Mouse (Mus musculus) ES-Bruce4 (cell line): ENCODE measurements around the gene Ntn5. TPM values are rescaled to one million over a fixed set of nuclear protein-coding genes. Genes with fewer than 3 reads are reported as not detected.
A peak's percentile ranks its signal among the peaks of the same experiment; 100 is the strongest.

ENCODE experiments used
- H3K27ac ChIP-seq: 2 replicates; pipeline ENCODE4 v1.5.1; 2012; ENCODE audit warnings: low read length, inconsistent platforms; ENCODE audit not compliant: insufficient read depth
- H3K27me3 ChIP-seq: 2 replicates; pipeline ENCODE4 v1.6.1; 2012; ENCODE audit warnings: mild to moderate bottlenecking, low read length, inconsistent platforms; ENCODE audit not compliant: control insufficient read depth, poor library complexity, insufficient read depth, severe bottlenecking
- H3K36me3 ChIP-seq: 2 replicates; pipeline ENCODE4 v1.6.1; 2012; ENCODE audit warnings: inconsistent platforms, mild to moderate bottlenecking, low read length, moderate library complexity; ENCODE audit not compliant: control insufficient read depth, poor library complexity, insufficient read depth, severe bottlenecking
- H3K4me1 ChIP-seq: one replicate; pipeline ENCODE4 v1.8.1; 2011; ENCODE audit warnings: low read length; ENCODE audit not compliant: control insufficient read depth, insufficient read depth
- H3K4me3 ChIP-seq: 2 replicates; pipeline ENCODE4 v1.5.1; 2011; ENCODE audit warnings: low read depth, mild to moderate bottlenecking, low read length
- H3K9ac ChIP-seq: 2 replicates; pipeline ENCODE4 v1.6.1; 2012; ENCODE audit warnings: low read depth, mild to moderate bottlenecking, inconsistent platforms; ENCODE audit not compliant: poor library complexity, severe bottlenecking
- H3K9me3 ChIP-seq: replicated peaks from 2 replicates; pipeline ENCODE4 v1.6.1; 2012; ENCODE audit warnings: mild to moderate bottlenecking, low read length, inconsistent platforms; ENCODE audit not compliant: control insufficient read depth, poor library complexity, insufficient read depth, severe bottlenecking
- CTCF ChIP-seq: IDR thresholded peaks from one replicate; pipeline ENCODE4 v1.8.1; 2011; ENCODE audit warnings: low read depth, low read length
- EP300 ChIP-seq: IDR thresholded peaks from 2 replicates; pipeline ENCODE4 v1.6.1; 2011; ENCODE audit warnings: low read depth, low read length; ENCODE audit not compliant: insufficient read depth
- POLR2A ChIP-seq: IDR thresholded peaks from one replicate; pipeline ENCODE4 v1.8.1; 2011; ENCODE audit warnings: low read length; ENCODE audit not compliant: insufficient read depth
- polyA plus RNA-seq: library from polyadenylated mRNA; stranded (reverse); fragments of >200 nt; gene quantifications from 2 replicates; pipeline ENCODE4 v1.2.4, GENCODE M21; 2011; ENCODE audit warnings: low read depth; ENCODE audit not compliant: missing spikeins, insufficient read depth, insufficient read length

The Ntn5 gene
- polyA plus RNA-seq, 1 experiment: 0.51 TPM

GRCm38 (mm10) chr7:45682144-45683126 lies 1.4 kb upstream of the Ntn5 start:
- Histone ChIP-seq H3K9ac (peak overlapping the region; percentile 19), H3K4me3 (peak overlapping the region; percentile 48), H3K4me1 (no peaks in the 10 kb centered on the region), H3K9me3 (no peaks in the 10 kb centered on the region), H3K27me3 (no peaks in the 10 kb centered on the region), H3K27ac (0 out of 2 replicates have a peak overlapping the region, but pooled peaks have one; percentile 3), H3K36me3 (no peaks in the 10 kb centered on the region)
- TF ChIP-seq CTCF (peak; percentile 100), EP300 (peak; percentile 70; the same call in 1 of the 2 replicates), POLR2A (no peak)

DNA sequence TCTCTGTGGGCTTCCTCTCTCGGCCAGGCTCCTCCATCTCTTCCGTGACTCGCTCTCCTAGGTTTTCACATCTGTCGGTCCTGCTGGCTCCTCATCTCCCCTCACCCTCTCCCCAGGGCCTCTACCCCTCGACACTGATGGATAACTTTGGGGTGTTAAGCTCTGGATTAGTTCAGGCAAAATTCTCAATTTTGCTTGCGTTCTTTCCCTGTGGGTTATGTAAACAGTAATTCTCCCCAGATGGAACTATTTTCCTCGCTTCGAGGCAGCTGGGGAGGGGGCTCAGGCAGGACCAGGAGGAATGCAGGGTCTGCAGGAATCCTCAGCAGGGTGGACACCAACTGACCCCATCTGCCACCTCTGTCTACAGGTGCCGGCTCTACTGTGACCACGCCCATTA lies 2.0 kb downstream of the Ntn5 start:
- Histone ChIP-seq H3K9ac (no peak overlapping the region), H3K27ac (no peak overlapping the region), H3K9me3 (no peaks in the 10 kb centered on the region), H3K36me3 (no peaks in the 10 kb centered on the region), H3K27me3 (no peaks in the 10 kb centered on the region), H3K4me3 (no peak overlapping the region), H3K4me1 (no peaks in the 10 kb centered on the region)
- no peak for TF ChIP-seq POLR2A
- no peak for TF ChIP-seq EP300
- no peak for TF ChIP-seq CTCF

- no peak overlapping the region for H3K27ac ChIP-seq
- no peaks in the 10 kb centered on the region for H3K4me1 ChIP-seq
- H3K9ac ChIP-seq: no peak overlapping the region
Observed at GRCm38 (mm10) chr7:45686841-45687240, 3.0 kb downstream of the Ntn5 start.

GRCm38 (mm10) chr7:45689099-45689498 lies 5.3 kb downstream of the Ntn5 start:
- H3K9ac ChIP-seq: no peak overlapping the region
- H3K36me3 ChIP-seq: no peaks in the 10 kb centered on the region
- peaks cover 4% of the 10 kb centered on the region for H3K4me1 ChIP-seq
- H3K4me3 ChIP-seq: no peak overlapping the region
- H3K27me3 ChIP-seq: no peaks in the 10 kb centered on the region
- no peak for TF ChIP-seq EP300
- TF ChIP-seq POLR2A: no peak
- H3K27ac ChIP-seq: no peak overlapping the region
- H3K9me3 ChIP-seq: no peaks in the 10 kb centered on the region

More at GRCm38 (mm10) chr7:45686841-45687240, 3.0 kb downstream of the Ntn5 start:
- Histone ChIP-seq H3K27me3 (no peaks in the 10 kb centered on the region), H3K4me3 (no peak overlapping the region), H3K9me3 (no peaks in the 10 kb centered on the region), H3K36me3 (no peaks in the 10 kb centered on the region)
- no peak for TF ChIP-seq POLR2A
- TF ChIP-seq CTCF: no peak
- no peak for TF ChIP-seq EP300

GRCm38 (mm10) chr7:45689800-45690199 lies 6.0 kb downstream of the Ntn5 start:
- no peak for TF ChIP-seq POLR2A
- TF ChIP-seq CTCF: no peak
- no peak for TF ChIP-seq EP300
- no peaks in the 10 kb centered on the region for H3K36me3 ChIP-seq
- H3K27ac ChIP-seq: no peak overlapping the region
- H3K4me3 ChIP-seq: no peak overlapping the region
- no peaks in the 10 kb centered on the region for H3K9me3 ChIP-seq
- no peak overlapping the region for H3K9ac ChIP-seq
- peaks cover 6% of the 10 kb centered on the region for H3K4me1 ChIP-seq
- H3K27me3 ChIP-seq: no peaks in the 10 kb centered on the region

GRCm38 (mm10) chr7:45692364-45692763 lies 8.5 kb downstream of the Ntn5 start:
- TF ChIP-seq POLR2A: no peak
- no peak for TF ChIP-seq CTCF
- H3K4me1 ChIP-seq: peaks cover 6% of the 10 kb centered on the region
- H3K27ac ChIP-seq: no peak overlapping the region
- H3K36me3 ChIP-seq: no peaks in the 10 kb centered on the region
- no peak overlapping the region for H3K4me3 ChIP-seq
- no peaks in the 10 kb centered on the region for H3K9me3 ChIP-seq
- H3K9ac ChIP-seq: no peak overlapping the region
- H3K27me3 ChIP-seq: no peaks in the 10 kb centered on the region
